Mouse (Mus musculus) bone marrow, adult 2 months (tissue): ENCODE measurements at regions not wholly inside any gene's neighbourhood (a gene's known extent, or its start where the extent isn't known, plus 50 kb on each side); places are given as distances from the start of the nearest gene placed in this dataset.

Source experiments
- CTCF ChIP-seq: fragments of 200-500 bp; IDR thresholded peaks from 2 replicates; pipeline ENCODE4 v1.5.1; 2011; ENCODE audit warnings: low read length, control low read depth; ENCODE audit not compliant: control insufficient read depth, insufficient read depth
- POLR2A ChIP-seq: fragments of 200-500 bp; IDR thresholded peaks from 2 replicates; pipeline ENCODE4 v1.6.1; 2011; ENCODE audit warnings: low read depth, mild to moderate bottlenecking, control low read depth, low read length, borderline replicate concordance; ENCODE audit not compliant: control insufficient read depth

DNA sequence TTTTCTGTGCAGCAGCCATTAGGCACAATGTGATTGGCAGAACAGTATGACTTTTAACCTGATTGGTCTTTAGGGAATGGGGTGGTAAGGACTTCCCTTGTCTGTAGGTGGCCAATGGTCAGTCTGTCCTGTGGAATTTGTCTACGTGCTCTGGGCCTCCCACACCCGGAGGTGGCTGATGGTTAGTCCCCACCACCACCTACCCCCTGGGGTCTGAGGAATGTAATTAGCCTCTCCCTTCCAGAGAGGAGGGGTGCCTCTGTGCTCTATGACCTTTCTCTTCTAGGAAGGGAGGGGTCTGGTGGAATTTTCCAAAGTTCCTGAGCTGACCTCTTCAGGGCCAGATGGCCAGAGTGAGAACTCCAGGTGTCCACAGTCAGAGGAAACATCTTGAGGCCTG is 101.6 kb downstream of the Tmem17 start:
- TF ChIP-seq CTCF (no peak), POLR2A (no peak)
